Mouse (Mus musculus): ENCODE measurements around the gene Tesmin.

The Tesmin gene

GRCm38 (mm10) chr19:3441092-3441491 lies 52.4 kb downstream of the Tesmin start:
- no peak for DNase-seq (ENCODE audit: low spot score)

- DNase-seq (ENCODE audit: low spot score) = no peak
These were observed 58.7 kb downstream of the Tesmin start for GRCm38 (mm10) chr19:3447348-3447747.

- DNase-seq (ENCODE audit: low spot score) = no peak
These were observed 60.6 kb downstream of the Tesmin start for GRCm38 (mm10) chr19:3449248-3449647.

DNA sequence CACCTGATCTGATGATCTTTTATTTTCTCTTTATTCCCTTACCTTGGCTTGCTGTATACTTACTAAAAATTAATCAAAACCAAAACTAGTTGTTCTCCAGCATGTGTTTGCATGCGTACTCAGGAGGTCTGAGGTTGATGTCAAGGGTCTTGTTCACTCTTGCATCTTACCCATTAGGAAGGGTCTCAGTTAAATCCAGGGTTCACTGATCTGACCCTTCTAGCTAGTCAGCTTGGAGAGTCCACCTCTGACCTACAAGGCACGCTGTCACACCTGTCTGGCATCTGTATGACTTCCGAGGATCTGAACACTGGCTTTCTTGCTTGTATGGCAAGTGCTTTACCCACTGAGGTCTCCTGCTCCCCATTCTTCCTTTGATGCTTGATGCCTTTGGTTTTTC lies 62.1 kb downstream of the Tesmin start:
- DNase-seq (ENCODE audit: low spot score) = no peak

- peak; percentile 65 for DNase-seq (ENCODE audit: low spot score)
These were observed 62.5 kb downstream of the Tesmin start for GRCm38 (mm10) chr19:3451170-3451569.

DNA sequence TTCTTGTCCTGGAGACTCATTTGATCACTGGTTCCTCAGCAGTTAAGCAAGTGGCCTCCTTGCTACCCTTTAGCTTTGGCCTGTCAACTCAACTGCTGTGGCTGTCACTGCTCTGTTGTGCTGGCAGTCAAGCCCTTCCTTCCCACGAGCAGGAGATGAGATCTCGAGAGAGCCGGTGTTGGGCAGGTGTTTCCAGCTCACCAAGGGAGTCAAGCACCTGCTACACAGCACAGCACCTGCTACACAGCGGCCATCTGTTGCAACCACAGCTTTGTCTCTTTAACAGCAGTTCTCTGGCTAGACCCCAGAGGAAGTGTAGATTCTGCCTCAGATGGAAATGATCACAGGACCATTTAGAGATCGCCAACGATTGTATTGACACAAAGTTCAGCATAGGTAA lies 63.0 kb downstream of the Tesmin start:
- DNase-seq (ENCODE audit: low spot score) = no peak

All from testis, postnatal 10 days (tissue).